Mouse (Mus musculus): ENCODE measurements around the gene Zfp592.

GRCm38 (mm10) chr7:80990276-80990675, 3.2 kb upstream of the Zfp592 start:
- TF ChIP-seq CTCF (IDR thresholded peaks at IDR 0.05; ENCODE audit: borderline replicate concordance, extremely low read depth, insufficient read depth, insufficient read length) (no peak), POLR2A (IDR thresholded peaks at IDR 0.05; ENCODE audit: borderline replicate concordance, extremely low read depth, insufficient read depth, insufficient read length, poor library complexity, severe bottlenecking) (no peak)
